In genomic region chr2:39268357-39268756, GRCm38 (mm10) we compare ENCODE assay signal across 9 mouse cellular contexts. TPM values are rescaled to one million over a fixed set of nuclear protein-coding genes. Genes with fewer than 3 reads are reported as not detected.
DNase-seq lines count a peak whose midpoint lies in the region; ATAC-seq and TF ChIP-seq lines count a peak whose summit lies in the region.
"Had no signal": no experiment of that assay in that cellular context is flagged by ENCODE, and none has a peak within 500 bp of the region (broad histone marks: within the 10 kb centered on the region; RNA-seq: fewer than 3 reads in every experiment).

No protein-coding gene starts in this region.

- no peak overlapping the region for H3K4me3 ChIP-seq in heart, adult 2 months
- no peak overlapping the region for H3K4me3 ChIP-seq in embryonic facial prominence, embryonic 10.5 days
- no peak overlapping the region for H3K4me3 ChIP-seq in liver, embryonic 13.5 days (replicated peaks)
- H3K4me3 ChIP-seq: embryonic facial prominence, embryonic 13.5 days had no signal

- no peaks in the 10 kb centered on the region for H3K27me3 ChIP-seq in heart, adult 2 months (ENCODE audit: control insufficient read depth, insufficient read depth, low read length)
- H3K27me3 ChIP-seq in embryonic facial prominence, embryonic 10.5 days (replicated peaks; ENCODE audit: low read depth, poor library complexity, severe bottlenecking): no peaks in the 10 kb centered on the region
- no peaks in the 10 kb centered on the region for H3K27me3 ChIP-seq in liver, embryonic 13.5 days
- H3K27me3 ChIP-seq: embryonic facial prominence, embryonic 13.5 days had no signal

- no peak overlapping the region for H3K27ac ChIP-seq in heart, adult 2 months
- H3K27ac ChIP-seq in embryonic facial prominence, embryonic 10.5 days (replicated peaks): no peak overlapping the region
- H3K27ac ChIP-seq in liver, embryonic 13.5 days: no peak overlapping the region
- H3K27ac ChIP-seq: embryonic facial prominence, embryonic 13.5 days had no signal

- no peak for DNase-seq in heart, adult 2 months
- no peak for DNase-seq in heart, adult 9 months (ENCODE audit: low spot score in 2 of 2)
- DNase-seq in 3T3-L1 (ENCODE audit: low read depth, low spot score) (peak; percentile 62), ES-CJ7 (ENCODE audit: low read depth, low spot score) (peak; percentile 28)
- peak; percentile 14 for DNase-seq in embryonic facial prominence, embryonic 10.5 days (ENCODE audit: low spot score)
- peak; percentile 17 for DNase-seq in liver, embryonic 13.5 days
- DNase-seq in retina, postnatal 7 days (ENCODE audit: low read depth, low spot score): peak; percentile 31
- no peak for DNase-seq in ovary, postnatal 10 days (ENCODE audit: low spot score)

- H3K36me3 ChIP-seq in heart, adult 2 months (ENCODE audit: control insufficient read depth, insufficient read depth, low read length): no peaks in the 10 kb centered on the region
- H3K36me3 ChIP-seq in embryonic facial prominence, embryonic 10.5 days (replicated peaks): no peaks in the 10 kb centered on the region
- H3K36me3 ChIP-seq in liver, embryonic 13.5 days: no peaks in the 10 kb centered on the region
- H3K36me3 ChIP-seq: embryonic facial prominence, embryonic 13.5 days had no signal

- TF ChIP-seq EP300 in heart, adult 2 months (IDR thresholded peaks at IDR 0.05; ENCODE audit: insufficient read depth, low read depth, low read length): no peak

- 59% methylated on average over 3 of the region's 3 CpGs for WGBS in heart, adult 2 months
- 53% methylated on average over 3 of the region's 3 CpGs for WGBS in embryonic facial prominence, embryonic 10.5 days
- 47% methylated on average over 3 of the region's 3 CpGs for WGBS in liver, embryonic 13.5 days (ENCODE audit: insufficient replicate concordance)

- intact Hi-C loops in heart, adult 2 months (cut with DNase I): loop anchor here (1.0 kb wide), 1 partner anchor 105 kb away; no protein-coding TSS in a partner anchor

- H3K4me2 ChIP-seq in liver, embryonic 13.5 days: no peak overlapping the region
- H3K4me2 ChIP-seq: embryonic facial prominence, embryonic 13.5 days had no signal

- H3K79me2 ChIP-seq in heart, adult 2 months (replicated peaks; ENCODE audit: control insufficient read depth, insufficient read depth, low read length): no peaks in the 10 kb centered on the region

- ATAC-seq in liver, embryonic 13.5 days (ENCODE audit: low read depth): no peak

- TF ChIP-seq CTCF in heart, adult 2 months (IDR thresholded peaks at IDR 0.05): peak; percentile 76

- no peak overlapping the region for H3K9ac ChIP-seq in heart, adult 2 months (ENCODE audit: low read depth, low read length)
- no peak overlapping the region for H3K9ac ChIP-seq in liver, embryonic 13.5 days
- H3K9ac ChIP-seq: embryonic facial prominence, embryonic 13.5 days had no signal

- H3K4me1 ChIP-seq in heart, adult 2 months (ENCODE audit: control insufficient read depth, insufficient read depth, low read length): no peaks in the 10 kb centered on the region
- no peaks in the 10 kb centered on the region for H3K4me1 ChIP-seq in embryonic facial prominence, embryonic 10.5 days
- H3K4me1 ChIP-seq in liver, embryonic 13.5 days (replicated peaks): no peaks in the 10 kb centered on the region
- H3K4me1 ChIP-seq: embryonic facial prominence, embryonic 13.5 days had no signal

- no peak for TF ChIP-seq POLR2A in heart, adult 2 months (IDR thresholded peaks at IDR 0.05; ENCODE audit: insufficient read depth, low read depth, low read length)

- peaks cover 2% of the 10 kb centered on the region; the same call in 1 of the 2 replicates for H3K9me3 ChIP-seq in embryonic facial prominence, embryonic 10.5 days
- H3K9me3 ChIP-seq in liver, embryonic 13.5 days (replicated peaks): no peaks in the 10 kb centered on the region
- H3K9me3 ChIP-seq: embryonic facial prominence, embryonic 13.5 days had no signal

RNA-seq across cellular contexts. Expression of gene Ppp6c, which starts 42.1 kb away (rescaled TPM):
- 10 to 100 TPM; 50.0 to 61.0 TPM for total RNA-seq in heart, adult 2 months (2021)
- polyA plus RNA-seq in heart, adult 2 months (2012; rRNA removed): 21.3 and 40.6 TPM in 2 replicates
- polyA plus RNA-seq in embryonic facial prominence, embryonic 10.5 days (2016; fragmentation: Nextera tagmentation; extraction: Ambion mirVana): 72.1 and 78.2 TPM in 2 replicates
- polyA plus RNA-seq in liver, embryonic 13.5 days (2015; fragmentation: Nextera tagmentation; extraction: Ambion mirVana): 52.3 and 63.6 TPM in 2 replicates

Comparison
In these comparisons a context has a peak if more than half of its experiments do, and no peak if none do; other contexts are left out.
1. DNase-seq: peak in 3T3-L1 (single experiment), ES-CJ7 (single experiment), embryonic facial prominence, embryonic 10.5 days (single experiment), liver, embryonic 13.5 days (single experiment) and retina, postnatal 7 days (single experiment); none in heart, adult 2 months (0 of 2), heart, adult 9 months (0 of 2) and ovary, postnatal 10 days (single experiment).